In genomic region chr2:142058751-142059090, GRCm38 (mm10) we compare ENCODE assay signal across 10 mouse cellular contexts.
DNase-seq lines count a peak whose midpoint lies in the region; ATAC-seq and TF ChIP-seq lines count a peak whose summit lies in the region.
"Had no signal": no experiment of that assay in that cellular context is flagged by ENCODE, and none has a peak within 500 bp of the region (broad histone marks: within the 10 kb centered on the region; RNA-seq: fewer than 3 reads in every experiment).

No protein-coding gene starts in this region.

- H3K9ac ChIP-seq in limb, embryonic 14.5 days (ENCODE audit: low read depth, low read length, severe bottlenecking) = no peak overlapping the region
- H3K9ac ChIP-seq: liver, embryonic 15.5 days had no signal

- no peaks in the 10 kb centered on the region for H3K9me3 ChIP-seq in heart, embryonic 10.5 days
- no peaks in the 10 kb centered on the region for H3K9me3 ChIP-seq in limb, embryonic 14.5 days (ENCODE audit: control insufficient read depth, low read length)
- H3K9me3 ChIP-seq: liver, embryonic 15.5 days had no signal

- TF ChIP-seq POLR2A in limb, embryonic 14.5 days (IDR thresholded peaks at IDR 0.05; ENCODE audit: borderline replicate concordance, extremely low read depth, insufficient read depth, insufficient read length) = no peak

- 64% methylated on average over 2 of the region's 2 CpGs for WGBS in heart, embryonic 10.5 days
- 26% methylated on average over 2 of the region's 2 CpGs for WGBS in limb, embryonic 14.5 days

- intact Hi-C loops in heart, postnatal 25 days (cut with DNase I) = loop anchor here (5.0 kb wide), 1 partner anchor 1386 kb away; the partner anchor contains the start of gene Flrt3

- H3K27me3 ChIP-seq in heart, embryonic 10.5 days (ENCODE audit: insufficient read depth, poor library complexity, severe bottlenecking) = no peaks in the 10 kb centered on the region
- H3K27me3 ChIP-seq in limb, embryonic 14.5 days (ENCODE audit: control insufficient read depth, insufficient read depth, low read length) = no peaks in the 10 kb centered on the region
- H3K27me3 ChIP-seq: liver, embryonic 15.5 days had no signal

- H3K36me3 ChIP-seq in heart, embryonic 10.5 days = no peaks in the 10 kb centered on the region
- H3K36me3 ChIP-seq in limb, embryonic 14.5 days (ENCODE audit: control insufficient read depth, insufficient read depth, low read length) = no peaks in the 10 kb centered on the region
- H3K36me3 ChIP-seq: liver, embryonic 15.5 days had no signal

- ATAC-seq in limb, embryonic 14.5 days (ENCODE audit: low FRiP score, low read depth) = no peak
- ATAC-seq in megakaryocyte progenitor cell, adult 5-6 weeks (replicated peaks; ENCODE audit: poor library complexity) = no peak

- no peak for DNase-seq in heart, embryonic 10.5 days (ENCODE audit: low spot score)
- no peak for DNase-seq in heart, postnatal 25 days (ENCODE audit: low spot score)
- peak; percentile 4 for DNase-seq in right cerebral cortex, postnatal 25 days
- no peak for DNase-seq in right cerebral cortex, postnatal 14 days
- no peak for DNase-seq in limb, embryonic 14.5 days (ENCODE audit: low spot score)
- no peak for DNase-seq in natural killer cell, adult 2 months (ENCODE audit: low spot score in 2 of 2)
- no peak for DNase-seq in thymus, postnatal 0 days (ENCODE audit: low spot score)
- DNase-seq: B cell, adult 2 months had no signal

- H3K4me2 ChIP-seq in limb, embryonic 14.5 days (replicated peaks; ENCODE audit: low read depth, low read length, severe bottlenecking) = peak overlapping the region; percentile 35; the same call in 1 of the 2 replicates
- H3K4me2 ChIP-seq: liver, embryonic 15.5 days had no signal

- peaks cover 9% of the 10 kb centered on the region for H3K4me1 ChIP-seq in heart, embryonic 10.5 days
- peaks cover 9% of the 10 kb centered on the region for H3K4me1 ChIP-seq in limb, embryonic 14.5 days (ENCODE audit: control insufficient read depth, insufficient read depth, low read length)
- H3K4me1 ChIP-seq: liver, embryonic 15.5 days had no signal

- H3K27ac ChIP-seq in heart, embryonic 10.5 days = no peak overlapping the region
- H3K27ac ChIP-seq in limb, embryonic 14.5 days (replicated peaks; ENCODE audit: low read depth, low read length) = no peak overlapping the region; the same call in 1 of the 2 replicates
- H3K27ac ChIP-seq: liver, embryonic 15.5 days had no signal

- 0 out of 2 replicates have a peak overlapping the region, but pooled peaks have one; percentile 22 for H3K4me3 ChIP-seq in heart, embryonic 10.5 days
- H3K4me3 ChIP-seq in limb, embryonic 14.5 days (replicated peaks; ENCODE audit: low read length) = 0 out of 2 replicates have a peak overlapping the region, but pooled peaks have one; percentile 12
- H3K4me3 ChIP-seq: liver, embryonic 15.5 days had no signal
